Mouse (Mus musculus) limb, embryonic 15.5 days (tissue): ENCODE measurements at regions not wholly inside any gene's neighbourhood (a gene's known extent, or its start where the extent isn't known, plus 50 kb on each side); places are given as distances from the start of the nearest gene placed in this dataset.
"Not testable (repeated sequence)": the region's sequence is repeated elsewhere in the genome, so short reads cannot be mapped to it uniquely, and the experiment has no call there.

Experiments used
- ATAC-seq: fragments of 200-750 bp; cut with Nextera tagmentation; 2 replicates; pipeline ENCODE4 v1.8.0; 2017; ENCODE audit warnings: low read depth, moderate TSS enrichment; ENCODE audit not compliant: insufficient number of reproducible peaks, low FRiP score, low TSS enrichment
- H3K27ac ChIP-seq: fragments of 300-500 bp; sonication (generic); 2 replicates; pipeline ENCODE4 v1.5.1; 2015; ENCODE audit warnings: moderate library complexity, mild to moderate bottlenecking, inconsistent platforms
- H3K27me3 ChIP-seq: fragments of 300-500 bp; sonication (generic); 2 replicates; pipeline ENCODE4 v1.6.1; 2015; ENCODE audit warnings: inconsistent platforms
- H3K36me3 ChIP-seq: fragments of 300-500 bp; sonication (generic); 2 replicates; pipeline ENCODE4 v1.6.1; 2015; ENCODE audit warnings: inconsistent platforms
- H3K4me1 ChIP-seq: fragments of 300-500 bp; sonication (generic); 2 replicates; pipeline ENCODE4 v1.6.1; 2015; ENCODE audit warnings: inconsistent platforms
- H3K4me2 ChIP-seq: fragments of 300-500 bp; sonication (generic); 2 replicates; pipeline ENCODE4 v1.6.1; 2015; ENCODE audit warnings: mild to moderate bottlenecking, inconsistent platforms
- H3K4me3 ChIP-seq: fragments of 300-500 bp; sonication (generic); 2 replicates; pipeline ENCODE4 v1.5.1; 2015; ENCODE audit warnings: mild to moderate bottlenecking, inconsistent platforms
- H3K9ac ChIP-seq: fragments of 300-500 bp; sonication (generic); 2 replicates; pipeline ENCODE4 v1.6.1; 2015; ENCODE audit warnings: inconsistent platforms
- H3K9me3 ChIP-seq: fragments of 300-500 bp; sonication (generic); 2 replicates; pipeline ENCODE4 v1.6.1; 2016; ENCODE audit warnings: inconsistent platforms
- WGBS: fragments of 180-500 bp; shearing (Covaris S2); methylation state at CpG from one replicate; pipeline ENCODE4 v1.1.7; 2015; 5-methylcytosine and 5-hydroxymethylcytosine counted together

DNA sequence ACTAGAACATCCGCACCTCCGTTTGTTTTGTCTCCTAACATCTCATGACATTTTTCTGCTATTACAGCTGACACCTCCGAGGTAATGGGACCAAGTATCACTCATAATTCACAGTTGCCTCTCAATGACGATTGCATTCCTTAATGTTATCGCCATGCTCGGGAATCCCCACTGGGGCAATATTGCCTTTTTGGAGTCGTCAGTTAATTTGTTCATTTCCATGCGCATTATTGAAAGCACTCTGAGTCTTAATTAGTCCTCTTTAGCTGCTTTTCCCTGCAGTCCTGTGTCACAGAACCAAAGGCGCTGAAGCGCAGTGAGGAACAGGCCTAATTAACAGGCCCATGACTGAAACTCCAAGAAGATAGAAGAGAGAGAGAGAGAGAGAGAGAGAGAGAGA is 255.0 kb upstream of the Castor2 start:
- Histone ChIP-seq H3K4me2 (no peak overlapping the region), H3K4me3 (no peak overlapping the region), H3K9ac (no peak overlapping the region), H3K27ac (no peak overlapping the region), H3K36me3 (no peaks in the 10 kb centered on the region), H3K27me3 (no peaks in the 10 kb centered on the region), H3K4me1 (no peaks in the 10 kb centered on the region), H3K9me3 (no peaks in the 10 kb centered on the region)
- ATAC-seq = no peak
- WGBS = 58% methylated on average over 10 of the region's 10 CpGs

DNA sequence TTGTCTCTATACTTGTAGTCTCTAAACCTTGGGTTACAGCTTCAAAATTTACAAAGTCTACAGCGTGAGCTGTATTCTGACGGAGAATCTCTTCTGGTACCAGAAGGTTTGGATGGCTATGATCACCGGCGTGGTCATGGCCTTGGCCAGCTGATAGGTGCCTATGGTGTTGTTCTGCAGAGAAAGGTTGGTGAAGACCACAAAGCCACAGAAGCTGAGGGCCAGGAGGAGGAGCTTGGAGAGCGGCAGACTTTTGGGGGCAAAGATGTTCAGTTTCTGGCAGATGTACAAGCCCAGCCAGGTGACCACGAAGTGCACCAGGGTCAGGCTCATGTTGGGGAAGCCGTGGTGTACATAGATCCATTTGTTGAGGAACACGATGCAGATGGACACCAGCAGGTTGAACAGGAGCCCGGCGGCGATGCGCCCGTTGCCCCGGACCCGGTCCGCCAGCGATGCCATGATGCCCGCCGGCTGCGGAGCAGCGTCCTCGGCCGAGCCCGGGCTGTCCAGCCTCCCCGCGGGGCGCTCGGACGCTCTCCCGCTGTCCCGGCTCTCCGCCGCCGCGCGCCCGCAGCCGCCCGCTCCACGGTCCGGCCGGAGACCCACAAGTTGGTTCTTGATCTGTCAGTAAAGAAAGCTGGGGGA is 257.3 kb upstream of the Castor2 start:
- 53% methylated on average over 22 of the region's 42 CpGs for WGBS
- not testable (repeated sequence) for H3K27ac ChIP-seq, H3K4me3 ChIP-seq, ATAC-seq, H3K27me3 ChIP-seq, H3K4me2 ChIP-seq, H3K9ac ChIP-seq, H3K36me3 ChIP-seq, H3K4me1 ChIP-seq, H3K9me3 ChIP-seq

DNA sequence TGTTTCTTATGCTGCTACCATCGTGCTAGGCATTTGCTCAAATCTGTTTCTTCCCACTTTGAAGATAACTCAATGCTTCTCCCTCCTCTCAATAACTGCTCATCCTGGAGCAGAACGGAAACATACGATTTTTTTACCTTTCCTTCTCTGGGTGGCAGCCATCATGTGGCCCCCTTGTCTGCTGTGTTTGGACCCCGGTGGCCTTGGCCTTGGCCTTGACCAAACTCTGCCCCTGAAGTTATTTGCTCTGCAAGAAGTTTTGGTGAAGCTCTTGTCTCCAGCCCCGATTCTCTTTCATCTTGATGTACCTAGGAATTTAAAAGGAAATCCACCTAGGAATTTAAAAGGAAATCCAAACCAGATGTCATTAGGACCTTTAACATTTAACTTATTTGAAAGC is 261.2 kb upstream of the Castor2 start:
- no peaks in the 10 kb centered on the region for H3K9me3 ChIP-seq

DNA sequence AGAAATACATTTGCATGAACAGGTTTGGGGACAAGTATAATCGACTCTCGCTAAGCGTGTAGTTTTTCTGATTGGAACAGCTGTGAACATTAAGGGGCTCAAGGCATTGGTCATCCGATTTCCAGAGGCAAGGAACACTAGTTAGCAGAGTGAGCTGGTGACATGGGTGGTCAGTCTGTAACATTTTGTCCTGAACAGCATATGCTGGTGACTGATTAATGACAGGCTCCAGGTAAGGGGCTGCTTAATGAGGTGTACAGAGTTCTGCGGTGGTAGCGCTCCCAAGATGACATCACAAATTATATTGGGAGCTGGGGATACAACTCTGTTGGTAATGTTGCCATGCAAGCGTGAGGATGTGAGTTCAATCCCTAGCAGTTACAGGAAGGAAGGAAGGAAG is 266.3 kb upstream of the Castor2 start:
- H3K9ac ChIP-seq = no peak overlapping the region
- no peak overlapping the region for H3K4me3 ChIP-seq
- no peak overlapping the region for H3K4me2 ChIP-seq
- no peaks in the 10 kb centered on the region for H3K36me3 ChIP-seq
- no peaks in the 10 kb centered on the region for H3K27me3 ChIP-seq
- no peak overlapping the region for H3K27ac ChIP-seq
- ATAC-seq = no peak
- H3K4me1 ChIP-seq = no peaks in the 10 kb centered on the region
- no peaks in the 10 kb centered on the region for H3K9me3 ChIP-seq
- 62% methylated on average over 7 of the region's 7 CpGs for WGBS

More for the DNA sequence above, 261.2 kb upstream of the Castor2 start:
- ATAC-seq = no peak
- Histone ChIP-seq H3K27ac (no peak overlapping the region), H3K27me3 (no peaks in the 10 kb centered on the region), H3K4me1 (no peaks in the 10 kb centered on the region), H3K36me3 (no peaks in the 10 kb centered on the region), H3K4me2 (no peak overlapping the region), H3K4me3 (no peak overlapping the region), H3K9ac (no peak overlapping the region)
- WGBS = 44% methylated on average over 5 of the region's 5 CpGs

DNA sequence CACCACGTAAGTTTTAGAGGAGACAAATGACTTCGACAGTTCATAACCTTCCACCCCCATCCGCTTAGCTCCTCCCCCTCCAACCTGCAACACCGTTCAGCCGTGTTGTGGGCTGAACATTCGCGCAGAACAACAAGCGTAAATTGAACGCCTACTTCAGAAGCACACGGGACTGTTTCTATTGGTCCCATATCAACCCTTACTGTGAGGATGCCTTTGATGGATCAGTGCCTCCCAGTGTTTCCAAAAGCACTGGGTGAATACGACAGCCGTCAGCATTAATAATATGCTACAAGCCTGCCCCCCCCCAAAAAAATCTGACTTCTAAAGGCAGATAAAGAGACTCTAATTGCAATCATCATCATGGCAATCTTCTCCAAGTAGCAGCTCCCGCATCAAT is 271.3 kb upstream of the Castor2 start:
- H3K9ac ChIP-seq = no peak overlapping the region
- no peaks in the 10 kb centered on the region for H3K36me3 ChIP-seq
- H3K9me3 ChIP-seq = no peaks in the 10 kb centered on the region
- 88% methylated on average over 13 of the region's 13 CpGs for WGBS
- ATAC-seq = no peak
- H3K27me3 ChIP-seq = no peaks in the 10 kb centered on the region
- H3K27ac ChIP-seq = no peak overlapping the region
- H3K4me3 ChIP-seq = no peak overlapping the region
- no peak overlapping the region for H3K4me2 ChIP-seq
- H3K4me1 ChIP-seq = no peaks in the 10 kb centered on the region

DNA sequence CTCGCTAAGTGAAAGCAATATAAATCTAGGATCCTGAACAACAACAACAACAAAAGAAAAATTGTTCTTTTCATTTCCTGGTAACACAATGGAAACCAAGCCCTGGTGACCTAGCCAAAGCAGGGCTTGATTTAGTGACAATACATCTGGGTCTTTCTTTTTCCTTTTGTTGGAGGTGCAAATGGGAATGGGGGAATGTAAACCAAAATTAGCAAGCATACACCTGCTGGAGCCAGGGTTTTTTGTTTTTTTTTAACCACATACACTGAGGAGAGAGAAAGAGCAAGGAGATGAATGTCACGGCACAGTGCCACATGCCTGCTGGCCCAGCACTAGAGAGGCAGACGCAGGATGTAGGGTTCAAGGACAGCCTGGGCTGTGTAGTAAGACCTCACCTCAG is 275.6 kb upstream of the Castor2 start:
- Histone ChIP-seq H3K4me2 (no peak overlapping the region), H3K4me1 (peaks cover 3% of the 10 kb centered on the region; the same call in 1 of the 2 replicates), H3K27me3 (no peaks in the 10 kb centered on the region), H3K9ac (no peak overlapping the region), H3K4me3 (no peak overlapping the region), H3K9me3 (no peaks in the 10 kb centered on the region), H3K27ac (no peak overlapping the region), H3K36me3 (no peaks in the 10 kb centered on the region)
- WGBS = 77% methylated on average over 3 of the region's 3 CpGs
- ATAC-seq = no peak

DNA sequence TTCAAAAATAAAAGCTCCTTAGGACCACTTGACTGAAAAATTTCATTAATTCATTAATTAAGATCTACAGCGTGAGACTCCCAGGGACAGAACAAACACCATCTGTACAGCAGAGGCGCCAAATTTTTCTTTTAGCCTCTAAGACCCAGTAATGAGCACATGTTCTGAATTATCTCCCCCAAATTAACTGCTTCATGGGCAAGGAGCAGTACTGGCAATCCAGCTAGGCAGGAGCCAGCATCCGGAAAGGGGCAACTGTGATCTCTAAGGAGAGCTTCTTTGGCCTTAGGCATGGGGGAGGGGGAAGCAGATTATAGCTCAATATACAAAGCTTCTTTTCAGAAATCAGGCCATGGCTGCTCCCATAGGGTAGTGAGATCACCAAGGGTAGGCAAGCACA is 278.2 kb upstream of the Castor2 start:
- Histone ChIP-seq H3K36me3 (no peaks in the 10 kb centered on the region), H3K9ac (no peak overlapping the region), H3K4me1 (peaks cover 3% of the 10 kb centered on the region; the same call in 1 of the 2 replicates), H3K4me3 (no peak overlapping the region), H3K27ac (no peak overlapping the region), H3K27me3 (no peaks in the 10 kb centered on the region), H3K4me2 (no peak overlapping the region), H3K9me3 (no peaks in the 10 kb centered on the region)
- no peak for ATAC-seq
- WGBS = 26% methylated on average over 3 of the region's 3 CpGs

DNA sequence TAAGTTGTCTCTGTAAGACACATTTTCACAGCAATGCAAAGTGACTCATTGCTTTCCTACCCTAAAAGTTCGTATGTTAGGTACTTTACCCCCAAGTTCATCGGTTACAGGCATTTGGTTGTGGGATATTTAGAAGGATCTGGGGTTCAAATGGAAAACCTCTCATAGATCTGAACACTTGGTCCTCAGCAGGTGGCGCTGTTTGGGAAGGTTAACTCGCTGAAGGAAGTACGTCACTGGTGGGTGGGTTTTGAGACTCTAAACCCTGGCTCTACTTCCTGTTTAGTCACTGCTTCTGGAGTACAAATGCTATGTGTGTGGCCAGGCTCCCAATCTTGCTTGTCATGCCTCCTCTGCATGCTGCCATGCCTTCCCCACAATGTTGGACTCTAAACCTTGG is 284.0 kb upstream of the Castor2 start:
- Histone ChIP-seq H3K9ac (no peak overlapping the region), H3K4me1 (no peaks in the 10 kb centered on the region), H3K27ac (no peak overlapping the region), H3K36me3 (no peaks in the 10 kb centered on the region), H3K4me2 (no peak overlapping the region), H3K4me3 (no peak overlapping the region), H3K27me3 (no peaks in the 10 kb centered on the region), H3K9me3 (no peaks in the 10 kb centered on the region)
- ATAC-seq = no peak
- 84% methylated on average over 5 of the region's 5 CpGs for WGBS

DNA sequence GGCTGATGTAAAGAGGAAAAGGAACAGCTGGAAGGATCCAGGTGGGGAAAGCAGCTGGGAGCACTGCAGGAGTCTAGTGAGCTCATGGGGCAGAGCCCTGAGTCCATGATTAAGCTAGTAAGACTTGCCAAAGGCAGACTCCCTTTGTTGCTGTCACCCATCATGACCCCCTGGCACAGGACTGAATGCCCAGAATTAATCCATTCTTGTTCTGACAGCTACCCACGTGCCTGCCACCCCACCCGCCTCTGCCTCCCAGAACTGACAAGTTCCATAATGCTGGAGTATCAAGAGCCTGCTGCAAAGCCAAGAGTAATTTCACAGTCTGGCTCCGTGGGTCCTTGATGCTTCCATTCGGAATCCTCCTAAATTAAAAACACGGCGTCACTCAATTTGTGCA is 285.1 kb upstream of the Castor2 start:
- WGBS = 53% methylated on average over 6 of the region's 6 CpGs

DNA sequence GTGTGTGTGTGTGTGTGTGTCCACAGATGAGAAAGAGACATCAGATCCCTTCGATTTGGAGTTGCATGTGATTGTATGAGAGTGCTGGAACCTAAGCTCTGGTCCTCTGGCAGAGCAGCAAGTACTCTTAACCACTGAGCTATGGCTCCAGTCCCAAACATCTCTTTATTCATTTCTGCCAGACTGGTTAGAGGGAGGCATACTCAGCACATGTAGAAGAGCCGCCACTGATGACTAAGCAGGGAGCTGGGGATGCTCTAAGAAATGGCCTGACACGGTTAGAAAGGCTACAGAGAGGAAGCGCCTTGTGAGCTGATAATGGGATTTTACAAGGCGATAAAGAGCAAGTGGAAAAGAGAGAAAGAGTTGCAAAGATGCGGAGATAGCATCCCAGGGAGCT is 287.3 kb upstream of the Castor2 start:
- Histone ChIP-seq H3K4me2 (no peak overlapping the region), H3K27me3 (no peaks in the 10 kb centered on the region), H3K4me1 (no peaks in the 10 kb centered on the region), H3K36me3 (no peaks in the 10 kb centered on the region), H3K27ac (no peak overlapping the region), H3K9ac (no peak overlapping the region), H3K4me3 (no peak overlapping the region), H3K9me3 (no peaks in the 10 kb centered on the region)
- WGBS = 69% methylated on average over 6 of the region's 6 CpGs
- no peak for ATAC-seq

More for the DNA sequence above, 285.1 kb upstream of the Castor2 start:
- ATAC-seq = no peak
- no peaks in the 10 kb centered on the region for H3K4me1 ChIP-seq
- H3K9me3 ChIP-seq = no peaks in the 10 kb centered on the region
- H3K36me3 ChIP-seq = no peaks in the 10 kb centered on the region
- H3K4me2 ChIP-seq = no peak overlapping the region
- H3K9ac ChIP-seq = no peak overlapping the region
- H3K27me3 ChIP-seq = no peaks in the 10 kb centered on the region
- H3K4me3 ChIP-seq = no peak overlapping the region
- H3K27ac ChIP-seq = no peak overlapping the region

DNA sequence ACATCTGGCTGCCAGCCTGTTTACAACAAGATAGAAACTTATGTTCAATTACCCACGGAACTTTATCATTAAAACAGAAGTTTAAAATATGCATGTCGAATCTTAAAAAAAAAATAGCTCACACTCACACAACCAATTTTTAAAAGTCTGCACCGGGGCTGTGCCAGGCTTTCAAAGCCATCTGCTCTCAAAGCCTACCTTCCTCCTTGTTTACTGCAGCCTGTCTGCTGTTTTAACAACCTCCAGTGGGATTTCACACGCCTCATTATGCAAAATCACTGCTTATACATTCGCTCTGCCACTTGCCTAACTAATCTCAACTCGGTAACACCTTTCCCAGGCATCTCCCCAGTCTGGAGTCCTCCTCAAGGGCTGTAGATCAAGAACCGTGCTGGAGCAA is 292.6 kb upstream of the Castor2 start:
- Histone ChIP-seq H3K4me1 (peaks cover 4% of the 10 kb centered on the region; the same call in 1 of the 2 replicates), H3K9ac (no peak overlapping the region), H3K27ac (no peak overlapping the region), H3K4me2 (no peak overlapping the region), H3K27me3 (no peaks in the 10 kb centered on the region), H3K36me3 (no peaks in the 10 kb centered on the region), H3K9me3 (no peaks in the 10 kb centered on the region), H3K4me3 (no peak overlapping the region)
- WGBS = 26% methylated on average over 7 of the region's 7 CpGs
- no peak for ATAC-seq

DNA sequence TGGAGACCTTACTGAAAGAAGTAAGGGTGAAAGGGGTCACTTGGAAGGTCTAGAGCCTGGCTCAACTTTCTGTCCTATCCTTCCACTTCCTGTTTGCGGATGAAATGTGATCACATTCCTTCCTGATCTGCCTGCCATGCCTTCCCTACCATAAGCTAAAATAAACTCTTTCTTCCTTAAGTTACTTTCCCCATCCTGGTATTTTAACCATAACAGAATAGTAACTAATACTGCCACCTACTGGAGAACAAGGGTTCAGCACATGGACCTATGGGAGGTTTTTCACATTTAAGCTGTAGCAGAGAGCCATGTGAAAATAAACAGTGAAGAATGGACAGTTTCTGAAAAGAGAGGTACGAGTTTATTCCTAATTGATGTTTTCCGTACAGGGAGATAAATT is 297.5 kb upstream of the Castor2 start:
- WGBS = 87% methylated on average over 3 of the region's 3 CpGs
- no peaks in the 10 kb centered on the region for H3K36me3 ChIP-seq
- no peak for ATAC-seq
- H3K27ac ChIP-seq = no peak overlapping the region
- no peak overlapping the region for H3K4me3 ChIP-seq
- H3K4me2 ChIP-seq = no peak overlapping the region
- H3K9ac ChIP-seq = no peak overlapping the region
- no peaks in the 10 kb centered on the region for H3K27me3 ChIP-seq
- peaks cover 3% of the 10 kb centered on the region; the same call in 1 of the 2 replicates for H3K4me1 ChIP-seq
- H3K9me3 ChIP-seq = no peaks in the 10 kb centered on the region

DNA sequence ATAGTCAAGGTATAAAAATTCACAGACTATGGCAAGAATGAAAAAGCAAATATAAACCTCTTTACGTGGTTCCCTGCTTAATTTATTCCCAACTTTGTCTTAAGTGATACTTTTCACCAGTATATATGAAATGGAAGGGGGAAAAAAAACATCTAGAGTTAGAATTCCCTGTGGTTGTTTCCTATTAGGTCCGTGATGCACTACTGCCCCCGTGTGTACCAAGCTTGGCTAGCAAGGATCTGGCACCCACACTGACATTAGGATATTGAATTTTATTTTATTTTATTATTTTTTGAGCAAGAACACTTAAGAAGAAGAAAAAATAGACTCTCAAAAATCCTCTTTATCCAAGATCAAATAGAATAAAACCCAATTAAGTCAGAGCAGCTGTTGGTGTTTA is 303.9 kb upstream of the Castor2 start:
- WGBS = 27% methylated on average over 3 of the region's 3 CpGs
- no peaks in the 10 kb centered on the region for H3K4me1 ChIP-seq
- no peaks in the 10 kb centered on the region for H3K9me3 ChIP-seq
- no peak overlapping the region for H3K4me3 ChIP-seq
- no peak overlapping the region for H3K9ac ChIP-seq
- H3K36me3 ChIP-seq = no peaks in the 10 kb centered on the region
- 0 out of 2 replicates have a peak, but pooled peaks cover 3% of the 10 kb centered on the region for H3K27me3 ChIP-seq
- ATAC-seq = no peak
- H3K27ac ChIP-seq = no peak overlapping the region
- H3K4me2 ChIP-seq = no peak overlapping the region
